Mouse (Mus musculus) brain, adult 2 months (tissue): Measurements from ENCODE around the gene Hectd4.
"Not testable (repeated sequence)": the region's sequence is repeated elsewhere in the genome, so short reads cannot be mapped to it uniquely, and the experiment has no call there.

Experiments used
- DNase-seq: peaks from one replicate; pipeline ENCODE4 v3.0.0; 2011; ENCODE audit warnings: low read depth, low spot score

Gene Hectd4

DNA sequence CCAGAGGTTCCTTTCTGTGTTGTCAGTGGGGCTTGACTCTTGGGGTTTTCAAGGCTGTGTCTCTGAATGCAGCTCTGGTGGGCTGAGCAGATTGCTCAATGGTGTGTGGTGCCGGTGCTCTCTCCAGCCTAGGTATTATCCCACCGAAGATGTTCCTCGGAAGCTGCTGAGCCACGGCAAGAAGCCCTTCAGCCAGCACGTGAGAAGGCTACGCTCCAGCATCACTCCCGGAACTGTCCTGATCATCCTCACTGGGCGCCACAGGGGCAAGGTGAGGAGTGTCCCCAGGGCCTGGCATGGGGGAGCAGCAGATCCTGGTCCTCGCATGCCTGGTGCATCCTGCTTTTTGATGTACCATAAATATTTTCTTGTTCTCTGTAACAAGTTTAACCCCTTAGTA, 13.5 kb upstream of the Hectd4 start:
- DNase-seq: no peak

DNA sequence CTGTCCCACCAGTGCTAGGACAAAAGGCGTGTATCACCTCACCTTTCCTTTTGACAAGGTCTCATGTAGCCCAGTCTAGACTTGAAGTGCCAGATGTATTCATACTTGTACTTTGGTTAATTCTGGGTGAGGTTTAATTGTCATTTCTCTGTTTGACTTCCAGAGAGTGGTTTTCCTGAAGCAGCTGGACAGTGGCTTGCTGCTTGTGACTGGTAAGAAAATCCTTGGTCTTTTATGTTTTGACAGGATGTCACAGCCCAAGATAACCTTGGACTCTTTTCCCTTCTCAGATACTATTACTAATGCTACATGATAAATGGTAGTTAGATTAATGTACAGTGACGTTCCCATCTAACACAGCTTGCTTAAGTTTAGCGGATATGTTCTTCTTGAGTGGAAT, 13.0 kb upstream of the Hectd4 start:
- DNase-seq: no peak

- DNase-seq: no peak
Observed at GRCm38 (mm10) chr5:121209755-121210600, 10.0 kb upstream of the Hectd4 start.

DNA sequence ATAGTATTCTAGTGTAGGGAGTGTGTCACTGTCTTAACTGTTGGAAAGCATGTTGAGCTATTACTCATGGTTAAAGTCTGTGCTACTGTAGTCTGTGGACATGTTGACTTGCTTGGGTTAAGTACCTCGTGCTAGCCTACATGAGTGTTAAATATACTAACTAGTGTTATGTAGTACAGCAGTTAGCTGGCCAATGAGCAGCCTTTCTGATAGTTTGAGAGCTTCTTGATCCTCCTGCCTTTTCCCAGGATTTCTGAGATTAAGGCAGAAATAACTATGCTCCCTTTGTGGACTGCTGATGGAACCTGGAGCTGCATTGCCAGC, 9.5 kb upstream of the Hectd4 start:
- DNase-seq: no peak

GRCm38 (mm10) chr5:121212108-121212507, 7.9 kb upstream of the Hectd4 start:
- DNase-seq: no peak

DNA sequence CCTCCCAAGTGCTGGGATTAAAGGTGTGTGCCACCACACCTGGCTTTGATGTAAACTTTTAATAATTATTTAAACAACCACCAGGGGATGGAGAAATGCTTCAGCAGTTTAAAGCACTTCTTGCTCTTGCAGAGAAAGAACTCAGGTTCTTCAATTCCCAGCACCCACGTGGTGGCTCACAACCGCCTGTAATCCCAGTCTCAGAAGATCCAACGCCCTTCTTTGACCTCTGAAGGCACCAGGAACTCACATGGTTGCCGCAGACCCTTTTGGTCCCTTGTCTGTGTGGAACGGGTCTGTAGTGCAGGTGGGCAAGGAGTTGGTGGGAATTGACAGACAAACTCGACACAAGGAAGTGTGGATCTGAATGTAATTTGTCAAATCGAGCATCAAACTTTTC, 5.3 kb upstream of the Hectd4 start:
- DNase-seq: no peak

DNA sequence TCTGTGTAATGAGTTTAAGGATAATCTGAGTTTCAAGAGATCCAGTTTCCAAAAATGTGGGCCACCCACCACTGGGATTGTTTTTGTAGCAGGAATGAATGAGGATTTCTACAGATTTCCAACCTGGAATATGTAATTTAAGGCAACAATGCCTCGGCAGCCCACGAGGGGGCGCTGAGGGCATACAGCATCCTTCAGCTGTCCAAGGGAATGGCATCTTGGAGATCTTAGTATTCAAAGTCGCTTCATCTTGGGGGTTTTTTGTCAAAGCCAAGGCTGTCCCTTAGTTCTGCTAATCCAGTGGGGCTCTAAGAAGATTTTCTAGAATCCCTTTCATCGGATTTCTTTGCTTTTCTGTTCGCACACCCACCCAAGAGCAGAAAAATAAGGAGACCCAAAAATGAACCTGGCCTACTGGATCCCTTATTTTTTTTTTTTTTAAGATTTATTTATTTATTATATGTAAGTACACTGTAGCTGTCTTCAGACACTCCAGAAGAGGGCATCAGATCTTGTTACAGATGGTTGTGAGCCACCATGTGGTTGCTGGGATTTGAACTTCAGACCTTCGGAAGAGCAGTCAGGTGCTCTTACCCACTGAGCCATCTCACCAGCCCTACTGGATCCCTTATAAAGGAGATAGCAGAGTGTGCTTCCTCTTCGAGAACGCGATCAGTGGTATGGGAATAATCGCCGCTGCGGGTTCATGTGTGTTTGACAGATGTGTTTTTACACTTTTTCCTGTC, 4.5 kb upstream of the Hectd4 start:
- peak; percentile 85 for DNase-seq

DNA sequence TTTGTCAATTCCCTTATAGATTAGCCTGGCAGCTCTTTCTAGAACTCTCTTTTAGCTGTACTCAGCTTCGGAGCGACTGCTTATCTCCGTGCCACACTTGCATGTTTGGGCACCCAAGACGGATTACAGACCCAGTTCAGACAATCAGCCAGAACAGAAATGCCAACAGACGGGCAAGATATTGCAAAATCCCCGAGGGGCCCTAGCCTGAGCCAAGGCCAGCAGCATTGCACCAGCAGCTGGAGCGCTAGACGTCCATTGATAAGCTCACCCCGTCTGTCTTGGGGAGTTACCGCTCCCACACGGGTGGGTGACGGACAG, 3.9 kb upstream of the Hectd4 start:
- no peak for DNase-seq

GRCm38 (mm10) chr5:121216584-121217312, 3.3 kb upstream of the Hectd4 start:
- DNase-seq: not testable (repeated sequence)

GRCm38 (mm10) chr5:121217313-121217634, 2.7 kb upstream of the Hectd4 start:
- no peak for DNase-seq

DNA sequence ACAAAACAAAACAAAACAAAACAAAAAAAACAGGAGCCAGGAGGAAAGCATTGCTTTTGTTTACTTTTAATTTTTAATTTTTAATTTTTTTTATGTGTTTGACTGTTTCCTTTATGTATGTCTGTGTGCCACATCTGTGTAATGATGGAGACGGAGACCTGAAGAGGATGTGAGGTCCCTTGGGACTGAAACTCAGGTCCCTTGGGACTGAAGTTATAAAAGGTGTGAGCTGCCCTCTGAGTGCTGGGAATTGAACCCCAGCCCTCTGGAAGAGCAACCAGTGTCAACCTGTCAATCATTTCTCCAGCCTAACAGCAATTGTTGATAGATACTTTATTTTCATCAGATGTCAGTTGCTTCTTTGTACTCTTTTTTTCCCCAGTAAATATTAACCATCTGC, 829 bp upstream of the Hectd4 start:
- no peak for DNase-seq

GRCm38 (mm10) chr5:121220732-121221301, 798 bp downstream of the Hectd4 start:
- DNase-seq: peak; percentile 74

DNA sequence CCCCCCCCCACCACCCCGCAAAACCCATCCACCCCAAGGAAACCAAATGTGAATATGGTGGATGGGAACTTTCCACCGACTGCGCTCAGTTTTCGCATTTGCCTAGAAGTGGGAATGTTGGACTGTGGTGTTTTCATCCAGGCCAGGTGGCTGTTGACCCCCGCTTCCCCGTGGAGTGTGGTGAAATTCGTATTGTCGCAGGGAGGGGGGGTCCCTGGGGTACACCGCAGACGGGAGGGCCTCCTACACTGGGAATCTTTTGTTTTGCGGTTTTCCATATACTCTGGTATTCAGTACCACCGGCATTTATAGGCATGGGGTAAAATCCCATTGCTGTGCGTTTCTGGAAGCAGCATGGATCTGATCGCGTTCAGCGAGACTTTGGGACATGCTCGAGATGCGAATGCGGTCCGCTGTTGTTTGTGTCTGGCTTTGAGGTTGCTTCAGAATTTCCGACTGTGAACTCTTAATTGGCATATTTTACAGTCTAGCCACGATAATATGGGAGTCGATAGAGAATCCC, 1.4 kb downstream of the Hectd4 start:
- DNase-seq: peak; percentile 43

DNA sequence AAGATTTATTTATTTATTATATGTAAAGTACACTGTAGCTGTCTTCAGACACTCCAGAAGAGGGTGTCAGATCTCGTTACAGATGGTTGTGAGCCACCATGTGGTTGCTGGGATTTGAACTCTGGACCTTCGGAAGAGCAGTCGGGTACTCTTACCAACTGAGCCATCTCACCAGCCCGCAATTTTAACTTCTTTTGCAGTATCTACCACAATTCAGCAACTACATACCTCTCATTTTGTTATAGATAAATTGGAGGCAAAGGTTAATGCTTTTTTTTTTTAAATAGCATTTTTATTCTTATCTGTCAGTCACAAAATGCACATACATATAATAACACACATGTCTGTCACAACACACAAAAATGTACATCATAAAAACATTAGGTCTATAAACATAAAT, 4.0 kb downstream of the Hectd4 start:
- DNase-seq: not testable (repeated sequence)

DNA sequence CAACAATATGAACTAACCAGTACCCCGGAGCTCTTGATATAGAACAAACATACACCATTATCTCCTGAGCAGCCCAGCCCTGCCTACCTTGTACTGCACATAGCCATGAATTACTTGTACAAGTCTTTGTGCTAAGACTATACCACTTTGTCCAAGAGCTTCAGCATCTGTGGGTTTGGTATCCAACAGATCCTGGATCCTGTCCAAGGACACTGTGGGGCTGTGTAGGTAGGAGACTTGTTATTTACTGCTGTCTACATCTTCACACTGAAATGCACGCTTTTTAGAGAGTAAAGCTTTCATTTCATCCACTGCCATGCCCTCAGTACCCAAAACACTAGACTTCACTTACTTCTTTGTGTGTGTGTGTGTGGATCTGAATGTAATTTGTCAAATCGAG, 4.8 kb downstream of the Hectd4 start:
- DNase-seq: peak; percentile 74

GRCm38 (mm10) chr5:121225854-121226253, 5.8 kb downstream of the Hectd4 start:
- no peak for DNase-seq

GRCm38 (mm10) chr5:121226406-121226805, 6.4 kb downstream of the Hectd4 start:
- DNase-seq: no peak

DNA sequence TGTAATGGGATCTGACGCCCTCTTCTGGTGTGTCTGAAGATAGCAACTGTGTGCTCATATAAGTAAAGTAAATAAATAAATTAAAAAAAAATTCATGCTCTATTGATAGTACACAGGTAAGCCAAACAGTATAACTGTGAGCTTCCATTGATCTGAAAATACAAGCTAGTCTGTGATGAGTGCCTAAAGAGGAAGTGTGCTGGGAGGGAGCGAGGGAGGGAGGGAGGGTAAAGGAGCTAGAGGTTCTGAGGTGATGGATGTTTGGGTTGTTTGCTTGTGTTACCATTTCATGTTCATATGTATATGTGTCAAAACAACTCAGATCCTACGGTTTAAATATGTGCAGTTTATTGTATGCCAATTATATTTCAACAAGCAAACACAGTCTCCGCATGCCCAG, 6.8 kb downstream of the Hectd4 start:
- DNase-seq: no peak

DNA sequence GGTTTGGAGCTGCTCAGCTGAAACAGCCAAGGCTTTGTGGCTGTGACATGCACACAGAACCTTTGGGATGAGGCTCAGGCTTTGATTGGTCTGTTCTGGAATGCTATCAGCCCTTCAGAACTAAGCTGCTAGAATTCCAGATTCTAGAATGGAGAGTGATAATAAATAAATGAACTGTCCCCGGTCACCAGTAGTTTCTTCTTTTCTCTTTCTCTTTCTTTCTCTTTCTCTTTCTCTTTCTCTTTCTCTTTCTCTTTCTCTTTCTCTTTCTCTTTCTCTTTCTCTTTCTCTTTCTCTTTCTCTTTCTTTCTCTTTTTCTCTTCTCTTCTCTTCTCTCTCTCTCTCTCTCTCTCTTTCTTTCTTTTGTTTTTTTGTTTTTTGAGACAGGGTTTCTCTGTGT, 7.3 kb downstream of the Hectd4 start:
- DNase-seq: not testable (repeated sequence)

GRCm38 (mm10) chr5:121229182-121229581, 9.2 kb downstream of the Hectd4 start:
- no peak for DNase-seq

- DNase-seq: no peak
Observed at GRCm38 (mm10) chr5:121230811-121231210, 10.8 kb downstream of the Hectd4 start.

DNA sequence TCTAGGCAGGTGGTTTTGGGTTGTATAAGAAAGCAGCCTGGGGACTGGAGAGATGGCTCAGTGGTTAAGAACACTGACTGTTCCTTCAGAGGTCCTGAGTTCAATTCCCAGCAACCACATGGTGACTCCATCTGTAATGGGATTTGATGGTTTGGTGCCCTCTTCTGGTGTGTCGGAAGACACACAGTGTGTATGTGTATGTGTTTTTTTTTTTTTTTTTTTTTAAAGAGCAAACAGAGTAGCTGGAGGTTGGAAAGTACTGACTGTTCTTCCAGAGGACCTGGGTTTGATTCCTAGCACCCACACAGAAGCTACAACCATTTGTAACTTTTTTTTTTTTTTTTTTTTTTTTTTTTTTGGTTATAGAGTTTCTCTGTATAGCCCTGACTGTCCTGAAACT, 12.8 kb downstream of the Hectd4 start:
- no peak for DNase-seq
